Mouse (Mus musculus) mesoderm, embryonic 11.5 days (tissue): ENCODE data around the gene Krtap8-1.

Source experiments
- DNase-seq: peaks from one replicate; pipeline ENCODE4 v3.0.0-alpha.2; 2012; ENCODE audit warnings: low read depth, low spot score

Gene Krtap8-1

DNA sequence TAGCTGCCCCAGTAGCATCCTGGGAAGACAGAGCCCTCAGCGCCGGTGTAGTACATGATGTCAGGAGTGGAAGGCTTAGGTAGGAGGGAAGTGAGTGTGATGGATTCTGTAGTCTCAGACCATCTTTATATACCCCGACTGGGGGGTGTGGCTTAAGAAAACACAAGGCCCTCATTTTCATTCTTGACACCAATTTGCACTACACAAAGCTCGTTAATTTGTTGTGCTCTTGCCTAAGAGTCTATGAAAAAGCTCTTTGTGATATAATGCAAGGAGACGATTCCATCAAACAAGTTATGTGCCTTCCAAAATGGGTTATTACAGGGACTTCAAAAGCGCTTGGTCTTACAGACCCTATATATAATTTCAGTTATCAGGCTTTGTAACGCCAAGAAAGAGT is at the start of gene Krtap8-1:
Krtap8-1 (minus strand) TSS at position 101 of the 400 bp plus-strand sequence.
- no peak for DNase-seq

DNA sequence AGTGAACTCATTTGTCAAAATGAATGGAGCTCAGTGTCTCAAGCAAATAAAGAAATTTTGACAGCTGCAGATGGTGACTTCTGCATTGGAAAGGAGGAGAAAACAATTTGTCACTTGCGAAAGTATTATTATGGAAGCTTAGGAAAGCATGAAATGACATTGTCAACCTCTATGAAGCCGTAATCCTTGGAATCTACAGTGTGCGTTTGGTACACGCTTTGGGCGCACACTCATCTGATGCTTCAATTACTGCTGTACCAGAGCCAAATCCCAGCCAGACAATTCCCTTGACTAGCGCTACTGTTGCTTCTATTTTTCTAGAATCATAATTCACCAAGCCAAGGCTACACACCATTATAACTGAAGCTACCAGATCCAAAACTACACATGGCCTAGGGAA is 49.6 kb upstream of the Krtap8-1 start:
- no peak for DNase-seq

DNA sequence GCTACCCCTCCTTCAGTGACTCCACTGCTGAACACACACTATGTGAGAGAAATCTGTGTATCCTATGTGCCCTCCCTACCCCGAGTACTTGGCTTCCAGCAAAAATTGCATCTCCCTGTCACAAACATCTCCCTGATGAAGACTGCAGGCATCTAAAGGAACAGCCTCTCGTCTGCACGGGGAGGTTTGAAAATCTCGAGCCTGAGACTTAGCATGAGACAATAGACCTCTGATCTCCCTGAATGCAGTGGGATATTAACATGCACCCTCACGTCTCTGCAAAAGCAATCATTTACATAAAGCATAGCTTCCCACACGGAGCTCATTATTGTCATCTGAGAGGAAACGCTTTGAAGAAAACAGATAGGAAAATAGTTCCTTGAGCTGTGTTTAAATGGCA is 42.8 kb upstream of the Krtap8-1 start:
- peak; percentile 15 for DNase-seq

DNA sequence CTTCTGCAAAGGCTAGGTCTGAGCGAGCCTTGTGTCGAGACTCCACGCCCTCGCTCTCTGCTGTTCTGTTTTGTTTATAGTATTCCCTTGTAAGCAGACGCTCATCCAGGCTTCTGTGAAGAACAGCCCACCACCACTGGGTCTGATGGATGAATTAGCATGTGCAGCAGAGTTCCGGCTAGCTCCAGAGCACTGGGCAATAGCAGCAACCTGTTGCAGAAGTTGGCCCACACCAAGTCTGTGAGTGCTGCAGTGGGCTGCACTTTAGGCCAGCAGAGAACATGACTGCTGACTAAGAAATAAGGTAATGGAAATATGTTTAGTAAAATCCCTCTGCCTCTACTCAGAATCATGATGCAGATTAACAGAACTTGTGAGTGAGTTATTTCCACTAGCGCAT is 42.1 kb upstream of the Krtap8-1 start:
- no peak for DNase-seq

DNA sequence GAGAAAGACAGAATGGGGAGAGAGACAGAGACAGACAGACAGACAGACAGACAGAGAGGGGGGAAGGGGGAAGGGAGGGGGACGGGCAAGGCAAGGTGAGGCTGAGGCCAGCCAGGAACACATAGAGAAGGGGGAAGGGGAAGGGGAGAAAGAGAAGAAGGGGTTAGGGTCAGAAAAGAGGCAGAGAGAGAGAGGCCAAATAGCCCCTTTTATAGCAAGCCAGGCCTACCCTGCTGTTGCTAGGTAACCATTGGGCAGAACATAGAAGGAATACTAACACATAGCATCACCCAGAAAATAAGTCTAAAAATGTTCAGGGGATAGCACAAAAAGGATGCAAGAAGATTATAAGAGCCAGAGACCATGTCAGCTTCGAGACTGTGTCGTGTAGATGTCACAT is 40.6 kb upstream of the Krtap8-1 start:
- no peak for DNase-seq

DNA sequence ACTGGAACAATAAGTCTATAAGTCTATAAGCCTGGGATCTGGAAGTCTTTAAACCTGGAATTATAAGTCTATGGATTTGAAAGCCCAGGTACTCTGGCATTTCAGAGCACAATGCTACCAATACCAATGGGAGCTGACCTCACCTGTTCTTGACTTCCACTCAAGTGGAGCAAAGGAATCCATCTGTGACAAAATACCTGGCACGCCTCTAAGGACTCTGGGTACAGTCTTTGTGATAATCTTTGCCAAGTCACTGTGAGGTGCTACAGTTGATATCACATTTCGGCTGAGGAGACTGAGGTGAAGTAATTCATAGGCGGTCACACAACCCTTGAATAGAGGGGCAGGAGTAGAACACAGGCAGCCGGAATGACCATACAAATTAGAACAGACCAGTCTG is 33.2 kb upstream of the Krtap8-1 start:
- no peak for DNase-seq

DNA sequence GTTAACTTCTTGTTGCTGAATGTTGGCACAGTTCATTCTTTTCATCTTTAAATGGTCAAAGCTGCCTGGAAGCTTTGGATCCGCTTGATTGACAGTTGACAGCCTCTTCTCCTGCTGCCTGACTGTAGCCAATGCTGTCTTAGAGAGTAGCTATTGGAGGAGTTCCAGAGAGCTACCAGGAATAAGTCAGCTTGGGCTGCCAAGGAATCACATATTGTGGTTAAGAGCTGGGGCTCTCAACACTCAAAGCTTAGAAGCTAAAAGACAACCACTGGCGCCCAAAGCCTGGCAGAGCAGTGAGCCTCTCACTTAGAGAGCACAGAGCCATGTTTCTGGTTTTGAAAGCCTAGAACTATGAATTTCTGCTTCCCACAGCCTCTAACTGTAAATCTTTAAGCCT is 32.8 kb upstream of the Krtap8-1 start:
- DNase-seq, result no peak

DNA sequence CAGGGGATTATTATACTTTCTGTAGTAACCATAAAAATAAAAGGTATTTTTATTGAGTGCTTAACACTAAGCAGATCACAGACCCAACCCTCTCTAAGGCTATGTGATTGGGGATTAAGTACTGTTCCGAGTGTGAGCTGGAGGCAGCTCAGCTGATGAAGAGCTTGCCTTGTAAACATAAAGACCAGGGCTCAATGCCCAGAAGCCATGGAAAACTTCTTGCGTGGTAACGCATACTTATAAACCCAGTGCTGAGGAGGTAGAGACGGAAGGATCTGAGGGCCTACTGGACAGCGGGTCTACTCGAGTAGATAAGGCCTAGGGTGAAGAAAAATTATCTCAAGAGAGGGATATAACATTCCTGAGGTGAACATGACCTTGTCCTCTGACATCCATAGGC is 32.3 kb upstream of the Krtap8-1 start:
- no peak for DNase-seq

DNA sequence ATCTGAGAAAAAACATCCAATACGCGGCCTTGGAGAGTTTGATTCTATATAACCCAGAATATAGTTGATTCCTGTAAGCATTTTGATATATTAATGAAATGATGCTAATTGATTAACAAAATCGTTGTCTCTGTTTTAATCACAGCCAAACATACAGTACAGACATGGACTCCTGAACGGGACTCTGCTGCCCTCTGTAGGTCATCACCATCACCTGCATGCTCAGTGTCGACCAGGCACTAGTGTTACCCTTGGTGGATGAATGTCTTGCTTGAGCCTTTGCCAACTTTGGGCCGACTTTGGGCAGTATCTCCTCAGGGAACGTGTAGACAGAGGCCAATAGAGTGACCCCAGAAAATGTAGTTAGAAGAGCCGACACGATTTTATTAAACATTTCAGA is 29.9 kb upstream of the Krtap8-1 start:
- peak; percentile 45 for DNase-seq

DNA sequence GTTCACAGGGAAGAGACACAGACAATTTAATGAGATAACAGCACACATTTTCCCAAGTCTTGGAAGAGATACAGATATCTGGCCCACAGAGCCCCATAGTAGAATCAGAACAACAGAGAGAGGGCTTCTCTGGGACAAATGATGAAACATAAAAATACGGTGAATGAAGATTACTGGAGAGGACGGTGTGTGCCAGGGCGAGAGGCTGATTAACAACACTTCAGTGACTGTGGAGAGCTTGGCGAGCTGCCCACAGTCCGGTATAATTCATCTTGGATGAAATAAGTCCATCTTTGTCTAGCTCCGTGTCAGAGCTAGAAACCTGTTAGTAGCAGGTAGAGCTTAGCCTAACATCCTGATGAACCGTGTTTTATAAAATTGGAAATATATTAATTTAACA is 25.7 kb upstream of the Krtap8-1 start:
- DNase-seq, result no peak

DNA sequence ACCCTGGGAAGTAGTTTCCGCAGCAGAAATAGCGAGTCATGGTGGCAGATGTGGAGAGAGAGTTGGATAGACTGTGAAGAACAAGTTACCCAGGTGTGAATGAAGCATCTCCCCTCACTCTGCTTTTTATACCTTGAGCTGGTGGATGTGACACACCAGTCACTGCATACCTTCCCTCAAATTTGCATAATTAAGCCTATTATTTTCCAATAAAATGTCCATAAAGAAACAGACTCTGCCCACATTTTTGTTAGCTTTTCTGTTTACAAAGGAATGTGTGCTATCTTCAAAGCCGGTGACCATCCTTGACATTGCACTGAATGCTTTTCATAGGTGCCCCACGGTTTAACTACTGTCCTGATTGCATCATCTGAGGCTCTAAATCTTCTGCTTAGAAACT is 20.5 kb upstream of the Krtap8-1 start, which contains the start of gene Krtap7-1:
Krtap7-1 (minus strand) TSS at position 101 of the 400 bp plus-strand sequence.
- DNase-seq, result no peak

DNA sequence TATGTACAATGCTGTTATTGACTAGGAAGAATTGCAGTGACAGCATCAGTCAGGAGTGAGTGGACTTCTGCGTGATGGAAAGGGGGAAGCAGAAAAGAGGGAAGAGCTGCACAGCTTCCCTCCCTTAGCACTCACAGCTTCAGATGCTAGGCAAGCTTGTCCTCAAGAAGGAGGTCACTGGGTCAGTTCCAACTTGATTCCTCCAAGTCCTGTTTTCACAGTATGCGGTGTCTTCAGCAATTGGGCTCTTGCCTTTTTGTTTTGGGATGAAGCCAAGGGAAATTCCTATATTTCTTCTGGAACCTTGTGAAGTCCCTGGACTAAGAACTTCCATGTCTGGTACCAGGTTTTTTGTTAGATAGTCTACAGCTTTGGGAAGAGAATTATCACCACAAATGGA is 15.8 kb upstream of the Krtap8-1 start:
- DNase-seq, result no peak

DNA sequence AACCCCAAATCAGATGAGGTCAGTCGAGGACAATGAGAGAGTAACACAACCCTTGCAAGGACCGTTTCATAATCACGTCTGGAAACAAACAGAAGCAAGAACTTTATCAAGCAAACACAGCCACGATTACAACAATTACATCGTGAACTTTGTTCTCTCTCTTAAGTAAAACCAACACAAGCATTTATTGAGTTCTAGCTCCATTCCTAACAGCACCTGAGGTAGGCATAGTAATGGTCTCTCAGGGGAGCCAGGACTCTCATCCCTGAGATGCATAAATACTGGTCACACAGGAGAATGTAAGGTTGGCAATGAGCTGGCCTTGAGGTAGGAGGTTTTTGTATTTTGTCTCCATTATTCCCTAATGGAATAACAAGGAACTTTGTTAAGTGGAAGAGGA is 14.1 kb upstream of the Krtap8-1 start:
- no peak for DNase-seq

DNA sequence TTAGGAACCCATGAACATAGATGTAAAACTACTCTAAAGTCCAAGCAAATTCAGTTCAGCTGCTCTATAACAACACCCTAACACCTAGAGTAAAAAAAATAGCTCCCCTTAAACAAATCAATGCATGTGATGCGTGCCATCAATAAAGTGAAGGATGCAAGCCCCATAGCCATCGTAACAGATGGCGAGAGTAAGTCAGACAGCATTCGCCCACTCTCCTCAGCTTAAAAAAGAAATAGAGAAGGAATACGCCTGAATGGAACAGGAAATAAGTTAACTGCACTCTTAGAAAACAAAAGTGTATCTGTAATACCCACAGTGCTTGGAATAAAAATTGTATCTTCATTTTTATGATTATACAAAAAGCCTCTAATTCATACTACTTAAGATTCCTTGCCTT is 9.2 kb upstream of the Krtap8-1 start:
- DNase-seq, result no peak

DNA sequence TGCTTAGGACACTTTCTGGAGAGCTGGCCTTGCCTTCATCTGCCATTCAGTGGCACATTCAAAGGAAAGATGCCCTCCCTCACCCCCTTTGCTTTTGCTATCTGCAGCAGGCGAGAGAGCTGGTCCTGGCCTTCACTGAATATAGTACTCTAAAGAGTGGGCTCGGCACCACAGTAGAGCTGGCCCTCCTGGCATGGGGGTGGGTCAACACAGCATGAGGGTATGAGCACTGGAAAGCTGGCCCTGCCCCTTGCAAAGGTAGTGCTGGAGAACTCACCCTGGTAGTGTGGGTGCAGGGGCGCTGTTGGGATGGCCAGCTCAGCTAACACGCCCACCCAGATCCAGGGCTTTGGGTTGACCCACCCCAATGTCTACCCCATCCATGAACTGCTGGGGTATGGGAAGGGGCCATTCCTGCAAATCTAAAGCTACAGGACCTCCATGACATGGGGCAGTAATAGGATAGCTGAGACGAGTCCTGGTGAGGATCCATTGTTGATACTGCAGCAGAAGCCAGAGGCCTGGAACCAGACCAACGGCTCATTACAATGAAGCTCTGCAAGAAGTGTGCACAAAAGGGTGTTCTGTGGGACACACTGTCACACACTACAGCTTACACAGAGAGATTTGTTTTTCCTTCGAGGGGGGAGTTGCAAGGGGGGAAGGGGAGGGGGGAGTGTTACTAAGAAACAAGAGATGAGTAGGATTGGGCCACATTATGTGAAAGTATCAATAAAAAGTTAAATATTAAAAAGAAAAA is 7.8 kb upstream of the Krtap8-1 start:
- no peak for DNase-seq

DNA sequence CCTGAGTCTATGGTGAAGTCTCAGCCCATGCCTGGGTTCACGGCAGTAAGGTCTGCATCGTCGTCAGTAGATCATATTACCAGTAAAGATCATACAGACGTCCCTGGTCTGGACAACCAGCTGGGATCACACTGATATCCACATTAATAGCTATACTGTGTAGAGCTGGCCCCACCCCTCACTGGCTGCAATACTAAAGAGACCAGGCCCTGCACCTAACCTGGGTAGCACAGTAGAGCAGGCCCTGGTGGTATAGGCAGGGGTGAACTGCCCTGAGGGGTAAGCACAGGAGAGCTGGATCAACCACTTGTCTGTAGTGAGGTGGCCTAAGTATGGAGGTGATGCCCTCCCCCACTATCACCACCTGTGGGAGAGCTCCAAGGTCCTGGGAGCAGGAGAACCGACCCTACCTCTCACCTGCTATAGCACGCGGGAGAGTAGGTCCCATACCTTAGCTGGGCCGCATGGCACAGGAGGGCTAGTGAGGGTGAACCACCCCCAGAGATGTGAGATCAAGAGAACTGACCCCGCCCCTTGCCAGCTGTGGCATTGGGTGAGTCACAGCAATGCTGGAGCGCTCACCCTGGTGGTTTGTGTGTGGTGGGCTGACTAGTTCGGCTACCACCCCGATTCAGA is 10.0 kb downstream of the Krtap8-1 start:
- DNase-seq, result no peak

DNA sequence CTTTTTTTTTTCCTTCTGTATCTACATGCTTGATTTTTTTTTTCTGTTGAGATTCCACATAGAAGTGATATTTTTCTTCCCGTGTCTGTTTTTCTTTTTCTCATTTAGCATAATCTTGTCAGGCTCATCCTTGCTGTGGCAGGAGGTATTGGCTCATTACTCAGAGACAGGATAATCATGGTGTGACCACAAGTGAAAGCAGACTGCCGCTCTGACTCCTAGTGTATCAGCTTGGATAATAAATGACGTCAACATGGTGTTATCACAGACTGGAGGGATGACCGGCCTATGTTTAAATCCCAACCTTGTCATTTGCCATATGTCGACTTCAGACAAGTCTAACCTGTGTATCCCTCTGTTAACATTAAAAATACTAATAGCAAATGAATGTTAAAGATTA is 26.6 kb downstream of the Krtap8-1 start:
- DNase-seq, result no peak
